Mouse (Mus musculus): ENCODE data around the gene Abhd5.

- no peak for TF ChIP-seq CTCF (IDR thresholded peaks at IDR 0.05; ENCODE audit: borderline replicate concordance, insufficient read depth, low read length)
- TF ChIP-seq POLR2A (IDR thresholded peaks at IDR 0.05; ENCODE audit: low read depth, low read length), result no peak
These were observed 27.6 kb downstream of the Abhd5 start for GRCm38 (mm10) chr9:122378986-122379385.
